Mouse (Mus musculus) hematopoietic multipotent progenitor cell, adult 10-12 weeks (in vitro differentiated cells): Measurements from ENCODE around the gene Gas1. TPM values are rescaled to one million over a fixed set of nuclear protein-coding genes. Genes with fewer than 3 reads are reported as not detected.

ENCODE experiments used
- polyA plus RNA-seq: library from polyadenylated mRNA; stranded (reverse); fragments of >175 nt; gene quantifications from 2 replicates; pipeline ENCODE4 v1.2.3, GENCODE M21; 2012; ENCODE audit warnings: low replicate concordance

The Gas1 gene
- polyA plus RNA-seq, result 0.18 TPM in 1 of 2 replicates, not detected in the other

DNA sequence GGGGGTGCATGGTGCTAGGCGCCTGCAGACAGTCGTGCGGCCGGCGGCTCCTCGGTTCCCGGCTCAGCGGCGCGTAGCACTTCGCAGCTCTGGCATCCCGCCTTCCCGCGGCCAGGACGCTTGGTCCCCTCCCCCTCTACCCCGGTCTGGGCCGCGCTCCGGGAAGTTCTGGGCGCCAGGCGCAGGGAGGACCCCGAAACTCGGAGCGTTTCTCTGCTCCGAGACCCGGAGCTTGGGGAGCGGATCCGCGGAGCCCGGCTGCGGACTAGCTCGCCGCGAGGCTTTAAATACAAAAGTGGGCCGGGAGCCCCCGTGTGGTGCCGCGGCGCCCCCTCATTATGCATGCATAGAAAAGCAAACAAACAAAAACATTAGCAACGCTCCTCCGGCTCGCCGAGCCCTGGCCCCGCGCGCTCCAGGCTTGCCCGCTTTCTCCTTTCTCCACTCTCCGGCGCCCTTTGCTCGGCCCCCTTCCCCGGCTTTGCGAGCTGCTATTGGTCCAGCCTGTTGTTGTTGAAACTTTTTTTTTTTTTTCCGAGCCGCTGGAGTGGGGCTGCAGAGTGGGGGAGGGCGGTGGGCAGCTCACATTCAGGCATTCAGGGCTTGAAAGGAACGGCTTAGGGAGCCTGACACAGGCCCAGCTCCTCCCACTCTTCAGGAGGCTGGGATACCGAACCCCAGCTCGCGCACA lies at the start of gene Gas1:
Gas1 (minus strand) TSS at position 260 of the 691 bp plus-strand sequence.

